Mouse (Mus musculus) E14TG2a.4 (cell line): ENCODE measurements at regions not wholly inside any gene's neighbourhood (a gene's known extent, or its start where the extent isn't known, plus 50 kb on each side); places are given as distances from the start of the nearest gene placed in this dataset.

Experiments used
- CTCF ChIP-seq: conservative IDR thresholded peaks from 2 replicates; pipeline ENCODE4 v1.5.1; 2014; ENCODE audit warnings: low read length
- NANOG ChIP-seq: IDR thresholded peaks from 2 replicates; pipeline ENCODE4 v1.6.1; 2014; ENCODE audit warnings: borderline replicate concordance, low read length, mixed read lengths
- POU5F1 ChIP-seq: IDR thresholded peaks from 2 replicates; pipeline ENCODE4 v1.6.1; 2014; ENCODE audit warnings: low read length, borderline replicate concordance

DNA sequence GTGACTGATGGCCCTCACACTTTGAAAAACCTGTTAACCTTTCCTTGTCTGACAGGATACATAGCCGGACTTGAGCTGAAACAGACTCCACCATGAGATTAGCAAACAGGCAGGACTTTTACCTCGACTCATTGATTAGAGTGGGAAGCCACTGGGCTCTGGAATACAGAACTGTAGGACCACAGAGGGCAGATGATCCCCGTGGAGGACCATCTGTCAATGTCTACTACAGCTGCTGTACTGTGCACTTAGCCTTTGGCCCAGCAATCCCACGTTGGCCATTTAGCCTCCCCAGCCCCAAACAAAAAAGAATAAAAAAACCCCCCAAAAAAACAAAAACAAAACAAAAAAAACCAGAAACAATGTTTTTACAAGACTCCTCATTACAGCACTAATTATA is 103.9 kb upstream of the Dazl start:
- TF ChIP-seq CTCF = no peak
- no peak for TF ChIP-seq NANOG
- TF ChIP-seq POU5F1 = no peak
